Mouse (Mus musculus) bone marrow macrophage, adult 2 months (primary cell): ENCODE measurements around the gene Aph1a. TPM values are rescaled to one million over a fixed set of nuclear protein-coding genes. Genes with fewer than 3 reads are reported as not detected.
"Not testable (repeated sequence)": the region's sequence is repeated elsewhere in the genome, so short reads cannot be mapped to it uniquely, and the experiment has no call there.

ENCODE experiments used
- H3K27ac ChIP-seq: 2 replicates; pipeline ENCODE4 v1.5.1; 2012; ENCODE audit warnings: low read depth, low read length; ENCODE audit not compliant: insufficient read depth
- H3K4me1 ChIP-seq: 2 replicates; pipeline ENCODE4 v1.6.1; 2012; ENCODE audit warnings: low read length; ENCODE audit not compliant: control insufficient read depth, insufficient read depth
- H3K4me3 ChIP-seq: 2 replicates; pipeline ENCODE4 v1.5.1; 2012; ENCODE audit warnings: mild to moderate bottlenecking, low read length, moderate library complexity; ENCODE audit not compliant: insufficient read depth
- CTCF ChIP-seq: IDR thresholded peaks from 2 replicates; pipeline ENCODE4 v1.5.1; 2012; ENCODE audit warnings: low read depth, mild to moderate bottlenecking, low read length, moderate library complexity
- POLR2A ChIP-seq: IDR thresholded peaks from 2 replicates; pipeline ENCODE4 v1.6.1; 2012; ENCODE audit warnings: mild to moderate bottlenecking, low read depth, low read length, borderline replicate concordance
- polyA plus RNA-seq: library from polyadenylated mRNA; stranded (reverse); fragments of >200 nt; gene quantifications from 2 replicates; pipeline ENCODE4 v1.2.4, GENCODE M21; 2012; ENCODE audit not compliant: missing spikeins, insufficient read depth, insufficient read length

Gene Aph1a
- polyA plus RNA-seq, 1 experiment: 116 TPM

DNA sequence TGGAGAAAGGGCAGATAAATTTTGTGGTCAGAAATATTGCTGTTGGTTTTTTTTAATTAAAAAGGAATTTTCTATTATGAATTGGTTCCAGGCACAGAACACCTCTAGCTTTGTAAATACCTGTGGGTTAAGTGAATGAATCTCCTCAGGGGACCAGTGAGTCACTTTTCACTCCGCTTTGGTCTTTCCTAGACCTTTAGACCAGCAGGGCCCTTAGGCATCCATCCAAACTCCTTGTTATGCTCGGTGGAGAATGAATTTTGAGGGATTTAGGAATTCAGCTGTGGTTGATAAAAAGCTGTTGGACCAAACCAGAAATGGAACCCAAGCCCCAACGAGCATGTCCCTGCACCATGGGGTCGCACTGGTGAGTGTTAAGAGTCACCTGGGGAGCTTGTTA, 13.8 kb downstream of the Aph1a start:
- Histone ChIP-seq H3K4me1 (peaks cover 10% of the 10 kb centered on the region), H3K27ac (no peak overlapping the region), H3K4me3 (no peak overlapping the region)
- TF ChIP-seq POLR2A: no peak
- no peak for TF ChIP-seq CTCF

DNA sequence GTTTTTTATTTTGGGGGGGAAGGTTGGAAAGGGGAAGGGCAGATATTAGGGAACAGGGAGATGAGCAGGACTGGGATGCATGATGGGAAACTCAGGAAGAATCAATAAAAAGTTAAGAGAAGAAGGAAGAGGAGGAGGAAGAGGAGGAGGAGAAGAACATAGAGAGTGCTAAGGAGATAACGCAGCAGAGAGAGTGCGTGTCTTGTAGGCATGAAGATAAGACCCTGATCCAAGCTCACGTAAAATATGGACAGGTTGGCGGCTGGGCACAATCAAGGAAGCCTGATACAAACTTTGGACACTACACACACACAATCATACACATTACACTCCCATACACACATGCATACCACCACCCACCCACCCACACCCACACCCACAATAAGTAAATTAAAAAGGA, 20.9 kb downstream of the Aph1a start:
- no peak for TF ChIP-seq POLR2A
- TF ChIP-seq CTCF: no peak
- H3K4me1 ChIP-seq: peaks cover 3% of the 10 kb centered on the region; the same call in 1 of the 2 replicates
- no peak overlapping the region for H3K4me3 ChIP-seq
- no peak overlapping the region for H3K27ac ChIP-seq

DNA sequence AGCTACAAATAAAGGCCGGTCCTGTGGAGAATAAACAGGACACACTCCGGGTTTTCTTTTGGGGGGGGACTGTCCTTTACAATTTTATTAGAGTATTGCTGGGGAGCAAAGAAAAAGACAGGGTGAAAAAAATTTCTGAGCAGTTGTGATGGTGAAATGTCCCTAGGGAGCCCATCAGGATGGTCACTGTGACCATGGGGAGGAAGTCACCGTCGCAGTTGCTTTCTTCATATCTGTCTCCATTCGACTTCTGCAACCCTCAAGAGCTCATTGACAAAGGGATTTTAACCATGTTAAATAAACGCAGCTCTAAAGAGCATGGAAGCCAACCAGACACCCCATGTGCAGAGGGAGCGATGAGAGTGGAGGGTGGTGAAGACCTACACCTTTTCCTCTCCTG, 23.0 kb downstream of the Aph1a start:
- Histone ChIP-seq H3K27ac (no peak overlapping the region), H3K4me3 (no peak overlapping the region), H3K4me1 (peaks cover 3% of the 10 kb centered on the region; the same call in 1 of the 2 replicates)
- TF ChIP-seq CTCF: no peak
- no peak for TF ChIP-seq POLR2A

DNA sequence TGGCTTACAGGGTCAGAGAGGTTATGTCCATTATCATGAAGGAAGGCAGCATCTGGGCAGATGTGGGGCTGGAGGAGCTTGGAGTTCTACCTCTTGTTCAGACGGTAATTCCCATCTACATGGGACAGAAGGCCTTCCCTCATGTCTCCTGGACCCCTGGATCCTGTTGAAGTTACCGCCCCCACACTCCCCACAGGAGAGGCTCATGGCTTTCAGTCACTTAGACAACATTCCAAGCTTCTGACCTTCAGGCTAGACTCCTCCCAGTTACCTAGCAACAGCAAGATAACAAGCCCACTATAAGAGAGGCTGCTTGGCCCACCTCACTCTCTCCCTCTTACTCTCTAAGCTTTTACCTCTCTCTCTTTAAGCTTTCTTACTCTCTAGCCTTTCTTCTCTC, 26.8 kb downstream of the Aph1a start:
- H3K4me1 ChIP-seq, H3K27ac ChIP-seq, H3K4me3 ChIP-seq: not testable (repeated sequence)

DNA sequence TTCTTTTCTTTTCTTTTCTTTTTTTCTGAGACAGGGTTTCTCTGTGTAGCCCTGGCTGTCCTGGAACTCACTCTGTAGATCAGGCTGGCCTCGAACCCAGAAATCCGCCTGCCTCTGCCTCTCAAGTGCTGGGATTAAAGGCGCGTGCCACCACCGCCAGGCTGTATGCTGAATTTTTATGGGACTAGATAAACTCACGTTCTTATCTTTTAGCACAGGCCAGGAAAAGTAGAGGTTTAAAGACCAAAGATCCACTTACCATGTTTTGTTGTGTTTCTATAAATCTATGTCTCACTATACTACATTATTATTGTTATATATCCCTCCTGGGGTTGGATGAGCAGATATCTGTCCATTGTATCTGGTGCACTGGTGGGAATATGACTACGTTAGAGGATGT, 29.7 kb downstream of the Aph1a start:
- H3K4me3 ChIP-seq, H3K27ac ChIP-seq, H3K4me1 ChIP-seq: not testable (repeated sequence)

DNA sequence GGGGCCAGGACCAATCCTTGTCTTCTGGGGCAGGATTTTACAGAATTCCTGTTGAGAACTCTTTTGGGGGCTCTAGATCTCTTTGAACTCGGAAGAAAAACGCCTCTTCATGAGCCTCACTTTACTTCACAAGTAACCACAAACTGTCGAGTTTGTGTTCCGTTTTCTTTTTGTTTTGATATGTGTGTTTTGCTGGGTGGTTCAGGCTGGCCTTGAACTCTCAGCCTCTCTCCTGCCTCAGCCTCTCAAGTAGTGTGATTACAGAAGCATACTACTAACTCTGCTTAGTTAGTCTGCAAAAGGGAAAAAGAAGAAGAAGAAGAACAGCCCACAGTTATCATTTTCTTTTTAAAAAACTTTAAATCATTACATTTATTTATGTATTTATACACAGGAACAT, 30.4 kb downstream of the Aph1a start:
- H3K4me1 ChIP-seq: 0 out of 2 replicates have a peak, but pooled peaks cover 2% of the 10 kb centered on the region
- no peak overlapping the region for H3K27ac ChIP-seq
- no peak for TF ChIP-seq CTCF
- no peak for TF ChIP-seq POLR2A
- no peak overlapping the region for H3K4me3 ChIP-seq

DNA sequence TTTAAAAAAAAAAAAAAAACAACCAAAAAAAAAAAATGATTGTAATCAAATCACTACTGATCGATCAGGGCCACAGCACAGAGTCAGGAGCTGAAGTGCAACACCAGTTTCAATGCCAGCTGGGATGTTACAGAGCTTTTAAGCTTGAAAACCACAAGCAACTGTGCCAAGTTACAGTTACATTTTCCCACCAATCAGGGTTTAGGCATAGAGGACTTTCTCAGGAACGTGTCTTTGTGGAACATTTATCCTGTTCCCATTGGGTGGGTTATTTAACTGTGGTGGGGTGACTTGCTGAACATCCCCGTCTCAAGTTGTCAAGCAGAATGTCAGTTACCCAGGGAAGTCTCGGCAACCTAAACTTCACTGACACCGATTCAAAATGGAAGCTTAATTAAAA, 31.3 kb downstream of the Aph1a start:
- H3K4me1 ChIP-seq: 0 out of 2 replicates have a peak, but pooled peaks cover 2% of the 10 kb centered on the region
- TF ChIP-seq POLR2A: no peak
- no peak for TF ChIP-seq CTCF
- no peak overlapping the region for H3K4me3 ChIP-seq
- H3K27ac ChIP-seq: no peak overlapping the region

DNA sequence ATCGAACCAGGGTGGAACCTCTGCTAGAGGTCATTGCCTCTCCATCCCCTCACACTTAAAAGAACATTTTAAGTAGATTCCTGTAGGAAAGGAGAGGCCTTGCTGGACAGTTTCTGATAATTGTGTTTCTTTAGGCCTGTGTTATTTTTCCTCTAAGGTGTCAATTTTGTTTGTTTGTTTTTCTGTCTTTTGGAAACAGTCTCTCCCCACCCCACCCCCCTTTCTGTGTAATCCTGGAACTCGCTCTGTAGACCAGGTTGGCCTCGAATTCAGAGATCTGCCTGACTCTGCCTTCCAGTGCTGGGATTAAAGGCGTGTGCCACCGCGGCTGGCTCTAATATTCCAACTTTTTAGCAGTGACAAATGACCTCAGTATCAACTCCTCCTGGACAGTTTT, 34.5 kb downstream of the Aph1a start:
- peaks cover 7% of the 10 kb centered on the region; the same call in 1 of the 2 replicates for H3K4me1 ChIP-seq
- H3K27ac ChIP-seq: peak overlapping the region; percentile 42; the same call in 1 of the 2 replicates
- no peak for TF ChIP-seq POLR2A
- peak overlapping the region; percentile 60 for H3K4me3 ChIP-seq

DNA sequence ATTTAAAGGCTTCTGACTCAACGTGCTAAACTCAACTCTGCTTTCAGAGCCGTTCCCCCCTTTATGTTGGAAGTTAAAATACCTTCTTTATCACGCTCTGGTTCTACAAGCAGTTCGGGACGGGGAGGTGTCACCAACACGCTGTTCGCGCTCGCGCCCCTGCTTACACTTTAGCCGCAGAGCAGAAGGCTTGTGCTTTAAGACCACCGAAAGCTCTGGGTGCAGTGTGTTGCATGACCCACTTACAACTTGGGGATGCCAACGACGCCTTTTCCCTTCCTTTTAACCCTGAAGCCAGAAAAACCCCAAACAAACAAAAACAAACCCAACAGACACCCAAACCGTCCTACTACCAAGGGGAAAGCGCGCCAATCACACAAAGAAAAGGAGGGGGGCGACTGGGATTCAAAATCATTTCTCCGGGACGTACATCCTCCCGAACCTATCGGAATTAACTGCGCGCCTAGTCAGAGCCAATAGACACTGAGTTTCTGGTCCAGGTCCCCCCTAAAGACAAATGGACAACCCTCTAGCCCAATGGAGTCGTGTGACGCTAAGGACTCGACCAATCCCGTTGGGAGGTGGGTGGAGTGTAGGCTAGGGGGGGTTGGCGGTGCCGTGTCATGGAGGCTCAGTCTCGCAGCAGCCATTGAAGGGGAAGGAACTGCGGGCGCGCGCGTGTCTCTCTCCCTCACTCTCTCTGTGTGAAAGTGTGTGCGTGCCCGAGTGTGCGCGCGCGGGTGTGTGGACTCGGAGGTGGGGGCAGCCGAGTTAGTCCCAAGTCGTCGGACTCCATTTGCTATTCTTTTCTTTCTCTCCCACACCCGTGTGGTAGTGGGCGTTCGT, 35.1 kb downstream of the Aph1a start, which contains the start of gene Anp32e:
TSS of gene Anp32e (plus strand) at position 589 of the 846 bp plus-strand sequence.
- peak within 1 kb of the TSS; percentile 98 for H3K4me3 ChIP-seq
- peak within 1 kb of the TSS; percentile 74 for H3K27ac ChIP-seq
- no peak; the same call in 1 of the 2 replicates for TF ChIP-seq CTCF
- TF ChIP-seq POLR2A: no peak
- H3K4me1 ChIP-seq: peaks cover 9% of the 10 kb centered on the region

DNA sequence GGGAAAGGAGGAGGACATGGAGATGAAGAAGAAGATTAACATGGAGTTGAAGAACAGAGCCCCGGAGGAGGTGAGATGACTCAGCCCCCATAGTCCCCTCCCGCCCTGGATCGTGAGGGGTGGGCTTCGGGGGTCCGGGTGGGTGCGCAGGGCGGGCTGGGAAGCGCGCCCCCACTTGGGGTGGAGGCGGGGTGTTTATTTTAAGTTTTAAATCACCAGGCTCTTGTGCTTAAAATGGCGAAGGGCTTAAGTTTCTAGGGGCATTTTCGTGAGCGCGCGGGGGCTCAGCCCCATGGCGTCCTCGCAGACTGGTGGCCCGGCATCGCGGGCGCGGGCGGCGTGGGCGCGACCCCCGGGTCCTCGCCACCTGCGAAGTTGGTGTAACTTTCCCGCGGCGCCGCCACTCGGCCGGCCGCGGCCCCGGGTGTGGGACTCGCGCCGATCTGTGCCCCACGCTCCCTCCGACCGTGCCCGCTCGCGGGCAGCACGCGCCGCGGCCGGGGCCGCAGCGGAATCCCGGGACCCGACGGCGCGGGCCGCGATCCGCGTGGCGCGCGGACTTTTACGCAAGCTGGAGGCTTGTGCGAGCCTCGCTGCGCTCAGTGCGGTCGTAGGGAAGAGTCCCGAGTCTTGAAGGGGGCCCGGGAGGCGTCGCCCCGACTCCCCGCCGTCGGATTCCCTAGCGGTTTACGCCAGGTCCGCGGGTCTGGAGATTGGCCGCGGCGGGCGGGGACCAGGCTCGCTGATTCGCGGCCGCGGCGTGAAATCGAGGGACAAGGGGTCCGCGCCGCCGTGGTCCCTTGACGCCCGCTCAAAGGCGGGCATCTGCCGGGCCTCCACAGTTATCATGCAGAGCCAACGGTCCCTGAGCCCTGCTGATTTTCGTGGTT, 36.1 kb downstream of the Aph1a start:
- TF ChIP-seq CTCF: 0 out of 2 replicates have a peak, but pooled peaks have one; percentile 17
- no peak for TF ChIP-seq POLR2A
- H3K4me3 ChIP-seq: peak overlapping the region; percentile 98
- H3K4me1 ChIP-seq: peaks cover 11% of the 10 kb centered on the region
- peak overlapping the region; percentile 74 for H3K27ac ChIP-seq
